Mouse (Mus musculus): ENCODE data around the gene Nlrp1b.

DNA sequence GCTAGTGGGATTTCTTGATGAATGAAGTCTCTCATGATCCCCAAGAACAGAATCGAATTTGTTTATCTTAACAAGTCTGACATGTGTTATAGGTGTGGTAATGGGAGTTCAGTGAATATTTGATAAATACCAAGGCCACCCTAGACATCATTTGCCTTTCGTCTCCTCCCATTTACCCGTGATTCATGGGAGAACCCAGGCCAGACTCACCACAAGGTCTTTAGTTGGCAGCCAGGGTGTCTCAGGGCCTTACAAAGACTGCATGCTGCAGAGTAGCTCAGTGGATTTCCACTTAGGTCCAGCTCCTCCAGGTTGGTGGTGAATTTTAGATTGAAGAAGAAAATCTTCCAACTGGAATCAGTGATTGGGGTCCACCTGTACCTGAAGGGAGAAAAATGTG lies 30.5 kb upstream of the Nlrp1b start:
- TF ChIP-seq CTCF (IDR thresholded peaks at IDR 0.05; ENCODE audit: low read depth, low read length) (no peak), POLR2A (IDR thresholded peaks at IDR 0.05; ENCODE audit: extremely low read depth, insufficient read depth, low read length) (no peak)
